Mouse (Mus musculus): ENCODE data around the gene Slc39a11. TPM values are rescaled to one million over a fixed set of nuclear protein-coding genes. Genes with fewer than 3 reads are reported as not detected.

Slc39a11 gene
- polyA plus RNA-seq, 2 experiments, result 5.1 to 10.2 TPM

- Histone ChIP-seq H3K27me3 (ENCODE audit: control insufficient read depth, insufficient read depth, low read length) (no peaks in the 10 kb centered on the region), H3K9ac (replicated peaks) (no peak overlapping the region), H3K9me3 (ENCODE audit: control insufficient read depth, low read length) (no peaks in the 10 kb centered on the region), H3K27ac (no peak overlapping the region), H3K36me3 (replicated peaks; ENCODE audit: control insufficient read depth, insufficient read depth, low read depth) (no peaks in the 10 kb centered on the region), H3K4me1 (replicated peaks; ENCODE audit: control insufficient read depth in 2 of 2, insufficient read depth in 2 of 2, low read length in 1 of 2) (no peaks in the 10 kb centered on the region), H3K4me2 (ENCODE audit: low read depth) (no peak overlapping the region), H3K4me3 (ENCODE audit: insufficient read depth in 1 of 2, low read depth in 2 of 2, low read length in 2 of 2) (no peak overlapping the region)
- no peak for DNase-seq (ENCODE audit: low read depth in 3 of 3, low spot score in 3 of 3)
- no peak for TF ChIP-seq EP300 (IDR thresholded peaks at IDR 0.05; ENCODE audit: low read depth)
- no peak for TF ChIP-seq CTCF (IDR thresholded peaks at IDR 0.05; ENCODE audit: low read depth)
- no peak for ATAC-seq (ENCODE audit: insufficient read depth)
- WGBS (ENCODE audit: insufficient replicate concordance), result 62% methylated on average over 10 of the region's 10 CpGs
Observed at GRCm38 (mm10) chr11:113309265-113309951, 340.5 kb downstream of the Slc39a11 start.

GRCm38 (mm10) chr11:113308256-113308941, 341.5 kb downstream of the Slc39a11 start:
- TF ChIP-seq EP300 (IDR thresholded peaks at IDR 0.05; ENCODE audit: low read depth) (no peak), CTCF (IDR thresholded peaks at IDR 0.05; ENCODE audit: low read depth) (no peak)
- ATAC-seq (ENCODE audit: insufficient read depth) (no peak), DNase-seq (ENCODE audit: low read depth in 3 of 3, low spot score in 3 of 3) (no peak)
- Histone ChIP-seq H3K9ac (replicated peaks) (no peak overlapping the region), H3K4me2 (ENCODE audit: low read depth) (no peak overlapping the region), H3K27me3 (ENCODE audit: control insufficient read depth, insufficient read depth, low read length) (no peaks in the 10 kb centered on the region), H3K4me1 (replicated peaks; ENCODE audit: control insufficient read depth in 2 of 2, insufficient read depth in 2 of 2, low read length in 1 of 2) (no peaks in the 10 kb centered on the region), H3K4me3 (ENCODE audit: insufficient read depth in 1 of 2, low read depth in 2 of 2, low read length in 2 of 2) (no peak overlapping the region), H3K27ac (no peak overlapping the region), H3K36me3 (replicated peaks; ENCODE audit: control insufficient read depth, insufficient read depth, low read depth) (no peaks in the 10 kb centered on the region), H3K9me3 (ENCODE audit: control insufficient read depth, low read length) (no peaks in the 10 kb centered on the region)
- WGBS (ENCODE audit: insufficient replicate concordance), result 46% methylated on average over 4 of the region's 4 CpGs

GRCm38 (mm10) chr11:113303204-113303603, 346.7 kb downstream of the Slc39a11 start:
- WGBS (ENCODE audit: insufficient replicate concordance), result 44% methylated on average over 5 of the region's 5 CpGs
- H3K27me3 ChIP-seq (ENCODE audit: control insufficient read depth, insufficient read depth, low read length), result no peaks in the 10 kb centered on the region
- DNase-seq (ENCODE audit: low read depth in 3 of 3, low spot score in 3 of 3), result no peak
- no peak overlapping the region for H3K4me2 ChIP-seq (ENCODE audit: low read depth)
- no peak overlapping the region for H3K27ac ChIP-seq
- no peaks in the 10 kb centered on the region for H3K36me3 ChIP-seq (replicated peaks; ENCODE audit: control insufficient read depth, insufficient read depth, low read depth)
- H3K4me1 ChIP-seq (replicated peaks; ENCODE audit: control insufficient read depth in 2 of 2, insufficient read depth in 2 of 2, low read length in 1 of 2), result no peaks in the 10 kb centered on the region
- H3K4me3 ChIP-seq (ENCODE audit: insufficient read depth in 1 of 2, low read depth in 2 of 2, low read length in 2 of 2), result no peak overlapping the region
- H3K9ac ChIP-seq (replicated peaks), result no peak overlapping the region
- no peaks in the 10 kb centered on the region for H3K9me3 ChIP-seq (ENCODE audit: control insufficient read depth, low read length)
- TF ChIP-seq CTCF (IDR thresholded peaks at IDR 0.05; ENCODE audit: low read depth) (no peak), EP300 (IDR thresholded peaks at IDR 0.05; ENCODE audit: low read depth) (no peak)
- no peak for ATAC-seq (ENCODE audit: insufficient read depth)

GRCm38 (mm10) chr11:113299492-113299891, 350.4 kb downstream of the Slc39a11 start:
- Histone ChIP-seq H3K9me3 (ENCODE audit: control insufficient read depth, low read length) (no peaks in the 10 kb centered on the region), H3K9ac (replicated peaks) (no peak overlapping the region), H3K4me3 (ENCODE audit: insufficient read depth in 1 of 2, low read depth in 2 of 2, low read length in 2 of 2) (no peak overlapping the region), H3K36me3 (replicated peaks; ENCODE audit: control insufficient read depth, insufficient read depth, low read depth) (no peaks in the 10 kb centered on the region), H3K27me3 (ENCODE audit: control insufficient read depth, insufficient read depth, low read length) (no peaks in the 10 kb centered on the region), H3K4me1 (replicated peaks; ENCODE audit: control insufficient read depth in 2 of 2, insufficient read depth in 2 of 2, low read length in 1 of 2) (no peaks in the 10 kb centered on the region), H3K4me2 (ENCODE audit: low read depth) (no peak overlapping the region), H3K27ac (no peak overlapping the region)
- TF ChIP-seq CTCF (IDR thresholded peaks at IDR 0.05; ENCODE audit: low read depth) (no peak), EP300 (IDR thresholded peaks at IDR 0.05; ENCODE audit: low read depth) (no peak)
- DNase-seq (ENCODE audit: low read depth in 3 of 3, low spot score in 3 of 3), result no peak
- ATAC-seq (ENCODE audit: insufficient read depth), result no peak
- 73% methylated on average over 10 of the region's 10 CpGs for WGBS (ENCODE audit: insufficient replicate concordance)

- Histone ChIP-seq H3K9ac (replicated peaks) (no peak overlapping the region), H3K4me1 (replicated peaks; ENCODE audit: control insufficient read depth in 2 of 2, insufficient read depth in 2 of 2, low read length in 1 of 2) (no peaks in the 10 kb centered on the region), H3K9me3 (ENCODE audit: control insufficient read depth, low read length) (no peaks in the 10 kb centered on the region), H3K27me3 (ENCODE audit: control insufficient read depth, insufficient read depth, low read length) (no peaks in the 10 kb centered on the region), H3K36me3 (replicated peaks; ENCODE audit: control insufficient read depth, insufficient read depth, low read depth) (no peaks in the 10 kb centered on the region), H3K27ac (no peak overlapping the region), H3K4me2 (ENCODE audit: low read depth) (no peak overlapping the region), H3K4me3 (ENCODE audit: insufficient read depth in 1 of 2, low read depth in 2 of 2, low read length in 2 of 2) (no peak overlapping the region)
- TF ChIP-seq EP300 (IDR thresholded peaks at IDR 0.05; ENCODE audit: low read depth) (no peak), CTCF (IDR thresholded peaks at IDR 0.05; ENCODE audit: low read depth) (peak; percentile 88)
- ATAC-seq (ENCODE audit: insufficient read depth), result no peak
- 17% methylated on average over 2 of the region's 2 CpGs for WGBS (ENCODE audit: insufficient replicate concordance)
- DNase-seq (ENCODE audit: low read depth in 3 of 3, low spot score in 3 of 3), result peak in 1 of 3 experiments; percentile 16
Observed at GRCm38 (mm10) chr11:113297765-113298164, 352.1 kb downstream of the Slc39a11 start.
